Mouse (Mus musculus) cerebellum, postnatal 14 days (tissue): ENCODE measurements at regions not wholly inside any gene's neighbourhood (a gene's known extent, or its start where the extent isn't known, plus 50 kb on each side); places are given as distances from the start of the nearest gene placed in this dataset.

ENCODE experiments used
- DNase-seq, 2 experiments: peaks; one replicate each; pipeline ENCODE4 v3.0.0; 2021; ENCODE audit warnings: mixed read lengths in 2 of 2

- peak; percentile 31 to 32 for DNase-seq
Measured at GRCm38 (mm10) chr1:89207306-89207705, 137.1 kb downstream of the Sh3bp4 start.

DNA sequence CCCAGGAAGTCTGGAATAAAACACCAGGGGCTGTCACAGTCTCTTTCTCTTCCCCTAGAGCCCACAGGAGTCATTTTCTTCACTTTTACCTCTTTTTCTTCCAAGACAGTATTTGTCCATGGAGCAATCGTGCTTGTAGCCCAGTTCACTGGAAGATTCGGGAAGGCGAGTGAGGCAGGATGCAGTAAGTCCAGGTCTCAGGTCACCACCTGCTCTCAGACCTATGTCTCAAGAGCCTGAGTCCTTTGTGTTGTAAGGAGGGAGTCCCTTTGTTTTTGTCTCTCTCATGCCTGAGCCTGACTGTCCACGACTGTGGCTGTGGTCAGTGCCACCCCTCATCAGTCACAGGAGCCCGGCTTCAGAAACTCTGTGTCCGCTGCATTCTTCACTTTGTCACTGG lies 140.9 kb downstream of the Sh3bp4 start:
- no peak for DNase-seq

- no peak for DNase-seq
Measured at GRCm38 (mm10) chr1:89228426-89228825, 158.2 kb downstream of the Sh3bp4 start.

DNA sequence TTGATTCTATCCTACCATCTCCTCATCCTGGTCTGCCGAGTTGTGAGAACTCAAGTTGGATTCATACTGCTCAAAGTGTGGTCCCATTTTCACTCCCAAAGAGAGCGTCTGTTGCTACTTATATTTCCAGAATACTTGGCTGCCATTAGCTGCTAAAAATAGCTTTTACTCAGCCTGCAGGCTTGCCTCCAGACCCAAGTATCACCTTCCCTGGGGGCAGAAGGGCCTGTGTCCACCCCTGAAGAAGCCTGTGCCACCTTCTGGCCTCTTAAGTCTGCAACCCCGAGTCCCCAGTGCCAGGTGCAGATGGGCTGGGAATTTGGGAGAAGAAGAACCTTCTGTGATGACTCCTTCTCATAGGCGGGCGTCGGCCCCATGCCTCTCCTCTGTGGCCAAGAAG lies 161.5 kb downstream of the Sh3bp4 start:
- peak; percentile 19 to 24 for DNase-seq

- no peak for DNase-seq
Measured at GRCm38 (mm10) chr1:89232391-89232790, 162.2 kb downstream of the Sh3bp4 start.

DNA sequence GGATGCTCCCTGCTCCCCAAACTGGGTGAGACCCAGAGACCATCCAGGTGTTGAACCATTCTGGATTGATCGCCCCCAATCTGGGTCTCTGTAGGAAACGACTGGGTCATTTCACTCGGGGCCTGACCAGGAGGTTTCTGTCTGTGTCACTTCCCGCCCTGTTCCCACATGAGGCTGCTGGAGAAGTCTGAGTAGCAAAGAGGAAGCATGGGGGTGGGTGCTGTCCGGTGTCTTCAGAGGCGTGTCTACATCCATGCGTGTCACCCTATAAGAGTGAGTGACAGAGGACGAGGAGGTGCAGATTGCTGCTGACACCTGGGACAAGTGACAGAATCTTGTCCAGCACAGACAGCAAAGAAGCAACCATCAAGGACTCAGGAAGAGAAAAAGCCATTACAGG lies 164.7 kb downstream of the Sh3bp4 start:
- no peak for DNase-seq

DNA sequence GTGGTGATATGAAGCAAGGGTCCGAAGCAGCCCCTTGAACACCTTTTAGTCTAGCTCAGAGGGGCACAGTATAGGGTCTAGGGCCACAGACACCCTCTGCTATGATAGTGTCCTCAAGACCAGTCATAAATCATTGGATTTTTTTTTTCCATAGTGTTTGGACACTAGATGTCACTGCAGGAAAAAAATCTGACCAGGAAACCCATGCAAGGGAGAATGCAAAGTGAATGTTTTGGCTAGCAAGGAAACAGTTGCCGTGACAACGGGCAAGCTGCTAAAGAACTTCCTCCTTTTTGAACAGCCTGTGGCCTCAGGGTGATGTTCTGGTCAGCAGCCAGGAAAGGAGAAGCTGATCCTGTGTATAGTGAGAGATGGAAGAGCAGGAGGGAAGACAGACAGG lies 165.1 kb downstream of the Sh3bp4 start:
- peak; percentile 82 to 83 for DNase-seq

- DNase-seq: peak; percentile 29 to 54
Measured at GRCm38 (mm10) chr1:89237696-89238095, 167.5 kb downstream of the Sh3bp4 start.

GRCm38 (mm10) chr1:89244598-89244997 lies 174.4 kb downstream of the Sh3bp4 start:
- DNase-seq: no peak

- DNase-seq: peak in 1 of 2 experiments; percentile 15
Measured at GRCm38 (mm10) chr1:89245202-89246003, 175.2 kb downstream of the Sh3bp4 start.

DNA sequence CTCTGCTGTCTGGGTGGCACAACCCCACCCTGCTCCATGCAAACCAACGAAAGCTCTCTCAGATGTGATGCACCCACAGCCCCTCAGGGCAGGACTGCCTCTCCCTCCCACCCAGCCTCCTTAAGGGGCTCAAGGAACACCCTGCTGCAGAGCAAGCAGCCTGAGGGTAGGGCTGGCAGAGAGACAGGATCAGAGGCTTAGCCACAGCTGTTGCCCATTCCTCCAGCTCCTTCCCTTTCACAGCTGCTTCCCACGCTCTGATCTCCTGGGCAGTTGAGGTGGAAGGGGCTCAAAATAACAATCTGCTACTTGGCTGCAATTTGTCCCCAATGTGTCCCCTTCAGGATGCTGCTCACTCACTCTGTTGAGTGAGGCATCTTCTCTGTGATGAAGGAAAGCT lies 181.5 kb downstream of the Sh3bp4 start:
- no peak for DNase-seq

GRCm38 (mm10) chr1:89252528-89252927 lies 182.3 kb downstream of the Sh3bp4 start:
- DNase-seq: no peak

GRCm38 (mm10) chr1:89257945-89258344 lies 187.7 kb downstream of the Sh3bp4 start:
- DNase-seq: no peak

GRCm38 (mm10) chr1:89265771-89266170 lies 188.8 kb upstream of the Agap1 start:
- DNase-seq: no peak

- peak; percentile 31 to 42 for DNase-seq
Measured at GRCm38 (mm10) chr1:89268806-89269205, 185.8 kb upstream of the Agap1 start.

DNA sequence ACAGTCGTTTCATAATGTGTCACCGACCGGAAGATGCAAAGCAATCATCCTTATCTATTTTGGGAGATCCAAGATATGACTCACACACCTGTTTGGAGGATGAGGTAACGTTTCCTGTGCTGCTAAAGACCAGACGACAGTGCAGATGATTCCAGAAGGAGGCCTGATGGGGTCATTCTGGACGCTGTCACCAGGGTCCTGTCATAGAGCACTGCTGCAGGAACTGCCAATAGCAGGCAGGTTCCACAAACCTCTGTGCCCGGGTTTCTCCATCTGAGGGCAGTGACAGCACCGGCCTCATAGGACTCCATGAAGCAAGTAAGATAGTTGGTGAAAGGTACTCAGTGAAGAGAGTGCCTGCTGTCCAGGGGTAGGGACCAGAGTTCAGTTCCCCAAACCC lies 182.9 kb upstream of the Agap1 start:
- no peak for DNase-seq

GRCm38 (mm10) chr1:89273021-89273420 lies 181.6 kb upstream of the Agap1 start:
- no peak for DNase-seq

DNA sequence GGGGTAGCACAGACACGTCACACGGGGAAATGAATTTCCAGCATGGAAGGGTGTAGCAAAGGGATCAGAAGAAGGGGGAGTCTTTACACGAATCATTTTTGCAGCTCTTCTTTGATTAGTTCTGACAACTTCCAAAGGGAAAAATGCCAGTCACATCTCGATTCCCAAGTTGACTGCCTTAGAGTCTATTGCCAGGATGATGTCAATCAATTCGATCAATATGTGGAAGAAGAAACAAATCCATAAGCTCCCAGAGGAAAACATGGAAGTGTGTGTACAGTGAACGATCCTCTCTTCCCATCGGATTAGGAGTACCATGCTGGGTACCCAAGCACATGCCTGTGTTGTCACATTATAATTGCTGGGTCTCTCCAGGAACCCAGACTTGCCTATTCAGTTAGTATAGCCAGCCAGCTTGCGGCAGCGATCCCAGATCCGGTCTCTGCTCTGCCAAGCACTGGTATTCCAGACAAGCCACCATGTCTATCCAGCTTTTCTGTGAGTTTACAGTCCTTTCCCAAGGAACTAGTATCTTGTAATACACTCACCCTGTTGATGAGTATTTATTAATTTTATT lies 180.7 kb upstream of the Agap1 start:
- DNase-seq: no peak

- no peak for DNase-seq
Measured at GRCm38 (mm10) chr1:89279382-89279781, 175.2 kb upstream of the Agap1 start.

DNA sequence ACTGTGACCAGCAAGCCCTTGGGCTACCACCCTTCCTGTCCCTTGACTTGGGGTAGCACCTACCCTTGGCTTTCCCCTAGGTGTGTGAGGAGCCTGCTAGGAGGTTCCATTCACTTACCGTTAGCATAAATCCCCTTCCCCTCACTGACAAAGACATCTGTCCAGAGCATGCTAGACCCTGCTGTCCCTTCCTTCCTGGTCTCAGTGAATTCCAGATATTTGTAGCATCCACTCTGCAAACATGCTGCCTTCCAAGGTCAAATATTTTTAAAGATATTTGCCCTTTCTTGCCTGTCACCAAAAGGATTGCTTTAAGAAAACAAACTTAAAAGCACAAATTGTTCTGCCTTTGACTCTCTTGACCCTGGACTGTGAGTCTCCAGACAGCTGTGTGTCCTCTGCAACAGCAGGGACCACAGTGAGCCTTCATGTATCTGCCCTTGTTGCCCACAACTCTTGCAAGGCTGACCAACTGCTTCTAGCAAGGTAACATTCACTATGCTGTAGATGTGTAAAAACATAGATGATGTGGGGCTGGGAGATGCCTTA lies 173.4 kb upstream of the Agap1 start:
- no peak for DNase-seq

DNA sequence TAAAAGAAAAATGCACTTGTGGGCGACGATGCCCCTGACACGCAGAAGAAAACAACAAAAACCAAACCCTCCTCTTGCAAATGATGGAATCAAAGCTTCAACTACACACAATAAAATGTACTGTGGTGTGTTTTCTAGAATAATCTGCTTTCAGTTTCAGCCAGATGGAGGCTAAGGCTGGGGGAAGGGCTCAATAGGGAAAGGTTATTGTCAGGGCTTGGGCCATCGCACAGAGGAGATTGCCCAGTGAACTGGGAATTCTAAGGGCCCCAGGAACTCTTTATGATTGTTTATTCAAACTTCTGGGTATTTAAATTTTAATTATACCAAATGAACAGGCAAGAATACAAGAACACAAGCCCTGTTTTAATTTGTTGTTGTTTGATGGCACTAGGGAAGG lies 169.6 kb upstream of the Agap1 start:
- no peak for DNase-seq

DNA sequence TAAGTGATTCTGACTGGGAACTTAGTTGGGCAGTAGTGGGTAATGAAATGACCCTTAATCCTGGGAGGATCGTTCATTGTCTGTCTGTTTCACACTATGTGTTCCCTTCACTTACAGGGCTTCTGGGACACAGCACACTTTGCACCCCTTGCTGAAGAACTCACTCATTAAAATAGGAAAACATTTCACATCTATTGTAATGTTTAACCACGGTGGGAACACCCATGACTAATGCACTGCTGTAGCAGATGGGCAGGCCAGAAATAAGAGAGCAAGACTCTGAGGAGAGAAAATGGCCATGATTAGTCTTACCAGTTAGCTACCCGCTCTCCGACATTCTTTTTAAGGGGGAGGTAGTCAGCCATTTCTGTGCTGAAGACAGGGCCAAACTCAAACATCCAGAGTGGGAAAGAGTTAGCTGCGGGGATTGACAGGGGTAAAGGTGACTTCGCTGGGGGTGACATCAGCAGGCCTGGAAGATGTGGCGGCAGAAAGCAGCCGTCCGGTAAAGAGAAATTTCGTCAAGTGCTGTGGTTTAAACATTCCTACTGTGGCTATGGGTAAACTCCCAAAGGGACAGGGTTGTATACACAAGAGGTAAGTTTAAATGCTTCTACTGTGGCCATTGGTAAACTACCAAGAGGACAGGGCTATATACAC lies 167.3 kb upstream of the Agap1 start:
- DNase-seq: no peak

DNA sequence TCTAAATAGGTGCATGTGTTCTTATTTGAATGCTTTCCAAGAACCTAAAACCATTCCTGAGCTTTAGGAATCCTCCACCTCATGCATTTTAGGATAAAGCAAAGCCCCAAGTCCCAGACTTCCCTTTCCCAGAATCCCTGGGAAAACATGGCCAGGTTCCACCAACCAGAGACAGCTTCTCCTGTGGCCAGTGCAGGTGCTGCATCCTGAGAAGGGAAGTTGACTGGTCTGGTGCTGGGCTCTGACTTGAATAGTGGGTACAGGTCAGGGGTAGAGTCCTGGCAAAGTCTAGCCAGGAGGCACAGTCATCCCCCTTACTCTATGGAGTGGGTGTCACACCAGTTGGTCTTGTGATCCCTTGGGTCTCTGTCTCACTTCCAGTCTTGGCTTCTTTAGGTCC lies 166.6 kb upstream of the Agap1 start:
- no peak for DNase-seq

GRCm38 (mm10) chr1:89288921-89289320 lies 165.7 kb upstream of the Agap1 start:
- no peak for DNase-seq
